Mouse (Mus musculus): Measurements from ENCODE around the gene Galr2. TPM values are rescaled to one million over a fixed set of nuclear protein-coding genes. Genes with fewer than 3 reads are reported as not detected.

The Galr2 gene
- total and polyA plus RNA-seq, 3 experiments: 0.35 to 1.2 TPM; not detected in 1

DNA sequence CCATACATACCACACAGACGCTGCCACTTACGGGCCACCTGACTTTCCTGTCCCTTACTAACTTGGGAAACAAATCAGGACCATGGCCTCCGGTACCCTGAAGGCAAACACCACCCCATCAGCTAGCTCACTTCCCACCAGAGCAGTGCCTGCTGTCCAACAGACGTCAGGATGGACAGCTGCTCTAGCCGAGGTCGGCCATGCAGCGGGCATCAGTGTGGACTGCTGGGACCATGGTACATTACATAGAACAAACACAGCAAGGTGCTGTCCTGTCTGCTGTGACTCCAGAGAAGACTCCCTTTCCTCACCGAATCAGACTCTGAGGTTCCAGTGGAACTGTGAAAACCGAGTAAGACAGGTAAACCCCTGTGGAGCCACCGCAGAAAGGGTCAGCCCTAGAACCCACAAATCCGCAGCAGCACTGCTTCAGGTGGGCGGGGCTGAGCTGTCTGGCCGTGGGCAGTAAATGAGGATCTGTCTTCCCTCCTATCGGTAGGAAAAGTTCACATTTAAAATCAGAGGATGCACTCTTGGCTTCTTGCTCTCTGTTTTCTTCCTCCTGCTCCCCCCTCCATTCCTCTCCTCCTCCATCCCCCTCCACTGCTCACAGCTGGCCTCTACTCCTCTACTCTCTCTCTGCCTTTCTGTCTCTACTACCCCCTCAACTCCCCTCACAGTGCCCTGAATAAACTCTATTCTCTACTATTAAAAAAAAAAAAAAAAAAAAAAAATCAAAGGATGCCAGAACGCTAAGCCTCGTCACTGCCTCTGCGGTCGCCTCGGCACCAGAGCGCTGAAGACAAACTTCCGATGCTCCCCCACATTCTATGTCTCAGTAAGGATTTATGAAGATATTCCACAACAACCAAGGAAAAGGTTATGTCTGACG lies 25.4 kb upstream of the Galr2 start:
- peaks cover 7 to 42% of the 10 kb centered on the region in 2 experiments for H3K36me3 ChIP-seq (ENCODE audit: control insufficient read depth in 1 of 2, insufficient read depth in 2 of 2, low read length in 2 of 2)
- no peak for TF ChIP-seq TAL1 (IDR thresholded peaks at IDR 0.05; ENCODE audit: low read length)
- no peak for TF ChIP-seq KAT2A (conservative IDR thresholded peaks at IDR 0.05; ENCODE audit: low read depth, low read length)
- no peak for TF ChIP-seq UBTF (IDR thresholded peaks at IDR 0.05; ENCODE audit: borderline replicate concordance, insufficient read depth, low read depth, low read length)
- no peak for TF ChIP-seq POLR2AphosphoS2 (IDR thresholded peaks at IDR 0.05; ENCODE audit: low read length)
- no peak for TF ChIP-seq CHD2 (IDR thresholded peaks at IDR 0.05; ENCODE audit: low read length)
- TF ChIP-seq TCF12 (IDR thresholded peaks at IDR 0.05; ENCODE audit: low read depth, low read length): no peak
- TF ChIP-seq NELFE (IDR thresholded peaks at IDR 0.05; ENCODE audit: low read depth, low read length): no peak
- no peak for TF ChIP-seq HCFC1 (IDR thresholded peaks at IDR 0.05; ENCODE audit: low read depth, low read length)
- no peak overlapping the region for H3K9ac ChIP-seq (ENCODE audit: control insufficient read depth, low read depth, low read length, poor library complexity, severe bottlenecking)
- H3K27me3 ChIP-seq (ENCODE audit: control insufficient read depth in 1 of 2, insufficient read depth in 2 of 2, low read length in 2 of 2): no peaks in the 10 kb centered on the region
- H3K9me3 ChIP-seq (replicated peaks; ENCODE audit: insufficient read depth, low read length): no peaks in the 10 kb centered on the region
- H3K4me1 ChIP-seq (ENCODE audit: control insufficient read depth in 1 of 2, insufficient read depth in 2 of 2, low read length in 2 of 2): peaks cover 0 to 3% of the 10 kb centered on the region in 2 experiments; a peak in 1 of 4 replicates
- DNase-seq (ENCODE audit: low read depth, low spot score): no peak
- H3K79me2 ChIP-seq (ENCODE audit: control insufficient read depth, insufficient read depth, low read length, poor library complexity): no peaks in the 10 kb centered on the region; the same call in 1 of the 2 replicates
- H3K4me3 ChIP-seq (ENCODE audit: control insufficient read depth in 1 of 2, insufficient read depth in 1 of 2, low read depth in 2 of 2, low read length in 2 of 2): no peak overlapping the region
- peak overlapping the region; percentile 34; the same call in 1 of the 2 replicates for H3K27ac ChIP-seq (ENCODE audit: control insufficient read depth, low read depth, low read length)

DNA sequence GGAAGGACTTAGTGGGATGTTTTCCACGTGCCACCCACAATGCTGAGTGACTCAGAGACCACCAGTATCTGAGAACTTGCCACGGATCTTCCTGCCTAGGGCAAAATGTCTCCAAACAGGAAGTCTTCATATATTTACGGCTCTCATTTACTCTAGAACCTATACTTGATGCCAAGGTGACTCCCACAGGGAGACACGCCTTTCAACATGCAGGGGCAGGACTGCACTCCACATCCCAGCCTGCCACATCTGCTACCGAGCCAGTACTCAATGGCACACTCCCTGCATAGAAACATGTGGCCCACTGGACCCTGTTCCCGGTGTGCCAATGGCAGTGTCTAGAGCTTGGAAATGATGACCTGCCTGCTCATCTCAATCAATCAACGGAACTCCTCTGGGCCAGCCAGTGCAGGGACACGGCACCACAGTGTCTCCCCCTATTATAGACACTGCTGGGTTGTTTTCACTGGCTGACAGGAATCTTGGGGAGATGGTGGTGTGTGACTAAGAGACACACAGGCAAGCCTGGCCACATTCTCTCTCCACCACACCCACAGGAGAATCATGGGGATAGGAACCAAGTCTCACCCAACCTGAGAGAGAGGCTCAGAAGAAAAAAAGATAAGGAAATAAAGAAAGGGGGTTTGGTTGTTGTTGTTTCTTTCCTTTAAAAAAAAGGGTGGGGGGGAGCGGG lies 24.6 kb upstream of the Galr2 start:
- no peaks in the 10 kb centered on the region for H3K27me3 ChIP-seq (ENCODE audit: control insufficient read depth in 1 of 2, insufficient read depth in 2 of 2, low read length in 2 of 2)
- TF ChIP-seq E2F4 (IDR thresholded peaks at IDR 0.05; ENCODE audit: borderline replicate concordance, low read depth, low read length) (no peak), HCFC1 (IDR thresholded peaks at IDR 0.05; ENCODE audit: low read depth, low read length) (no peak), POLR2AphosphoS2 (IDR thresholded peaks at IDR 0.05; ENCODE audit: low read length) (no peak), ETS1 (IDR thresholded peaks at IDR 0.05; ENCODE audit: low read depth, low read length) (no peak), KAT2A (conservative IDR thresholded peaks at IDR 0.05; ENCODE audit: low read depth, low read length) (no peak)

GRCm38 (mm10) chr11:116259461-116259860 lies 21.3 kb upstream of the Galr2 start:
- Histone ChIP-seq H3K4me1 (ENCODE audit: control insufficient read depth in 1 of 2, insufficient read depth in 2 of 2, low read length in 2 of 2) (peaks cover 0 to 3% of the 10 kb centered on the region in 2 experiments; a peak in 1 of 4 replicates), H3K4me3 (ENCODE audit: control insufficient read depth in 1 of 2, insufficient read depth in 1 of 2, low read depth in 2 of 2, low read length in 2 of 2) (no peak overlapping the region), H3K27me3 (ENCODE audit: control insufficient read depth in 1 of 2, insufficient read depth in 2 of 2, low read length in 2 of 2) (no peaks in the 10 kb centered on the region), H3K79me2 (ENCODE audit: control insufficient read depth, insufficient read depth, low read length, poor library complexity) (no peaks in the 10 kb centered on the region; the same call in 1 of the 2 replicates), H3K9me3 (replicated peaks; ENCODE audit: insufficient read depth, low read length) (no peaks in the 10 kb centered on the region), H3K9ac (ENCODE audit: control insufficient read depth, low read depth, low read length, poor library complexity, severe bottlenecking) (no peak overlapping the region), H3K27ac (ENCODE audit: control insufficient read depth, low read depth, low read length) (no peak overlapping the region), H3K36me3 (ENCODE audit: control insufficient read depth in 1 of 2, insufficient read depth in 2 of 2, low read length in 2 of 2) (peaks cover 4 to 46% of the 10 kb centered on the region in 2 experiments; a peak in 3 of 4 replicates)
- peak in 1 of 2 experiments; percentile 11; a peak in 1 of 4 replicates for TF ChIP-seq EP300 (IDR thresholded peaks at IDR 0.05; ENCODE audit: low read depth in 1 of 2, low read length in 2 of 2)
- no peak for TF ChIP-seq RCOR1 (IDR thresholded peaks at IDR 0.05; ENCODE audit: low read depth, low read length)
- DNase-seq (ENCODE audit: low read depth, low spot score): peak; percentile 40

More for the DNA sequence above, 24.6 kb upstream of the Galr2 start:
- H3K4me1 ChIP-seq (ENCODE audit: control insufficient read depth in 1 of 2, insufficient read depth in 2 of 2, low read length in 2 of 2): peaks cover 0 to 3% of the 10 kb centered on the region in 2 experiments; a peak in 1 of 4 replicates
- no peak for DNase-seq (ENCODE audit: low read depth, low spot score)
- H3K4me3 ChIP-seq (ENCODE audit: control insufficient read depth in 1 of 2, insufficient read depth in 1 of 2, low read depth in 2 of 2, low read length in 2 of 2): no peak overlapping the region
- no peak overlapping the region for H3K9ac ChIP-seq (ENCODE audit: control insufficient read depth, low read depth, low read length, poor library complexity, severe bottlenecking)
- H3K27ac ChIP-seq (ENCODE audit: control insufficient read depth, low read depth, low read length): no peak overlapping the region
- H3K36me3 ChIP-seq (ENCODE audit: control insufficient read depth in 1 of 2, insufficient read depth in 2 of 2, low read length in 2 of 2): peaks cover 7 to 38% of the 10 kb centered on the region in 2 experiments
- no peaks in the 10 kb centered on the region for H3K9me3 ChIP-seq (replicated peaks; ENCODE audit: insufficient read depth, low read length)
- no peaks in the 10 kb centered on the region; the same call in 1 of the 2 replicates for H3K79me2 ChIP-seq (ENCODE audit: control insufficient read depth, insufficient read depth, low read length, poor library complexity)
